Mouse (Mus musculus) E14TG2a.4 (cell line): ENCODE measurements around the gene Pgm2.
A peak's percentile ranks its signal among the peaks of the same experiment; 100 is the strongest.

ENCODE experiments used
- H3K27me3 ChIP-seq: 2 replicates; pipeline ENCODE4 v1.6.1; 2014; ENCODE audit warnings: low read length, control low read depth; ENCODE audit not compliant: insufficient read depth
- H3K36me3 ChIP-seq: 2 replicates; pipeline ENCODE4 v1.6.1; 2014; ENCODE audit warnings: low read length, control low read depth; ENCODE audit not compliant: insufficient read depth
- H3K4me1 ChIP-seq: replicated peaks from 2 replicates; pipeline ENCODE4 v1.6.1; 2014; ENCODE audit warnings: low read depth, low read length, control low read depth
- H3K4me3 ChIP-seq: replicated peaks from 2 replicates; pipeline ENCODE4 v1.5.1; 2014; ENCODE audit warnings: mild to moderate bottlenecking, low read length
- H3K9me3 ChIP-seq: 2 replicates; pipeline ENCODE4 v1.6.1; 2014; ENCODE audit warnings: low read length, control low read depth
- CTCF ChIP-seq: conservative IDR thresholded peaks from 2 replicates; pipeline ENCODE4 v1.5.1; 2014; ENCODE audit warnings: low read length
- NANOG ChIP-seq: IDR thresholded peaks from 2 replicates; pipeline ENCODE4 v1.6.1; 2014; ENCODE audit warnings: borderline replicate concordance, low read length, mixed read lengths
- POU5F1 ChIP-seq: IDR thresholded peaks from 2 replicates; pipeline ENCODE4 v1.6.1; 2014; ENCODE audit warnings: low read length, borderline replicate concordance

Gene Pgm2

GRCm38 (mm10) chr5:64083447-64084359 lies 9.0 kb upstream of the Pgm2 start:
- no peaks in the 10 kb centered on the region for H3K27me3 ChIP-seq
- H3K4me1 ChIP-seq, result no peaks in the 10 kb centered on the region
- H3K4me3 ChIP-seq, result no peak overlapping the region
- H3K36me3 ChIP-seq, result no peaks in the 10 kb centered on the region
- TF ChIP-seq POU5F1 (no peak), CTCF (no peak), NANOG (no peak)
- H3K9me3 ChIP-seq, result no peaks in the 10 kb centered on the region

GRCm38 (mm10) chr5:64085405-64085804 lies 7.3 kb upstream of the Pgm2 start:
- Histone ChIP-seq H3K27me3 (no peaks in the 10 kb centered on the region), H3K36me3 (no peaks in the 10 kb centered on the region), H3K9me3 (no peaks in the 10 kb centered on the region; the same call in 1 of the 2 replicates), H3K4me3 (no peak overlapping the region), H3K4me1 (no peaks in the 10 kb centered on the region)
- TF ChIP-seq POU5F1 (no peak), NANOG (no peak), CTCF (no peak)

- Histone ChIP-seq H3K4me1 (peaks cover 14% of the 10 kb centered on the region), H3K27me3 (peaks cover 6% of the 10 kb centered on the region; the same call in 1 of the 2 replicates), H3K9me3 (no peaks in the 10 kb centered on the region; the same call in 1 of the 2 replicates), H3K4me3 (no peak overlapping the region), H3K36me3 (no peaks in the 10 kb centered on the region)
- no peak for TF ChIP-seq POU5F1
- TF ChIP-seq CTCF, result no peak
- no peak for TF ChIP-seq NANOG
Measured at GRCm38 (mm10) chr5:64088740-64089139, 4.0 kb upstream of the Pgm2 start.

GRCm38 (mm10) chr5:64093349-64093871 lies 660 bp downstream of the Pgm2 start:
- H3K4me1 ChIP-seq, result peaks cover 41% of the 10 kb centered on the region
- peak overlapping the region; percentile 89 for H3K4me3 ChIP-seq
- H3K9me3 ChIP-seq, result peaks cover 3% of the 10 kb centered on the region; the same call in 1 of the 2 replicates
- TF ChIP-seq POU5F1, result no peak
- TF ChIP-seq CTCF, result no peak
- no peak for TF ChIP-seq NANOG
- H3K36me3 ChIP-seq, result peaks cover 18% of the 10 kb centered on the region
- H3K27me3 ChIP-seq, result peaks cover 9% of the 10 kb centered on the region; the same call in 1 of the 2 replicates

GRCm38 (mm10) chr5:64095342-64095993 lies 2.7 kb downstream of the Pgm2 start:
- peaks cover 9% of the 10 kb centered on the region; the same call in 1 of the 2 replicates for H3K27me3 ChIP-seq
- H3K4me3 ChIP-seq, result peak overlapping the region; percentile 29; the same call in 1 of the 2 replicates
- H3K4me1 ChIP-seq, result peaks cover 41% of the 10 kb centered on the region
- H3K9me3 ChIP-seq, result peaks cover 3% of the 10 kb centered on the region; the same call in 1 of the 2 replicates
- H3K36me3 ChIP-seq, result peaks cover 27% of the 10 kb centered on the region
- no peak for TF ChIP-seq CTCF
- no peak for TF ChIP-seq POU5F1
- TF ChIP-seq NANOG, result no peak

GRCm38 (mm10) chr5:64101993-64102716 lies 9.4 kb downstream of the Pgm2 start:
- H3K9me3 ChIP-seq, result no peaks in the 10 kb centered on the region
- no peak overlapping the region for H3K4me3 ChIP-seq
- no peaks in the 10 kb centered on the region for H3K27me3 ChIP-seq
- peaks cover 60% of the 10 kb centered on the region for H3K36me3 ChIP-seq
- TF ChIP-seq POU5F1, result no peak
- no peak for TF ChIP-seq NANOG
- no peak for TF ChIP-seq CTCF
- peaks cover 27% of the 10 kb centered on the region for H3K4me1 ChIP-seq

GRCm38 (mm10) chr5:64102717-64103075 lies 9.9 kb downstream of the Pgm2 start:
- H3K9me3 ChIP-seq, result no peaks in the 10 kb centered on the region
- no peaks in the 10 kb centered on the region for H3K27me3 ChIP-seq
- no peak overlapping the region for H3K4me3 ChIP-seq

GRCm38 (mm10) chr5:64107596-64108289 lies 15.0 kb downstream of the Pgm2 start:
- H3K36me3 ChIP-seq, result peaks cover 70% of the 10 kb centered on the region
- TF ChIP-seq POU5F1 (no peak), NANOG (no peak; the same call in 1 of the 2 replicates), CTCF (no peak)
- H3K4me1 ChIP-seq, result peaks cover 38% of the 10 kb centered on the region

More at GRCm38 (mm10) chr5:64102717-64103075, 9.9 kb downstream of the Pgm2 start:
- Histone ChIP-seq H3K36me3 (peaks cover 60% of the 10 kb centered on the region), H3K4me1 (peaks cover 33% of the 10 kb centered on the region)
- no peak for TF ChIP-seq POU5F1
- TF ChIP-seq NANOG, result peak; percentile 61; the same call in 1 of the 2 replicates

More at GRCm38 (mm10) chr5:64107596-64108289, 15.0 kb downstream of the Pgm2 start:
- H3K27me3 ChIP-seq, result no peaks in the 10 kb centered on the region
- H3K4me3 ChIP-seq, result no peak overlapping the region
- H3K9me3 ChIP-seq, result no peaks in the 10 kb centered on the region
